Mouse (Mus musculus) naive thymus-derived CD4-positive, alpha-beta T cell, adult 2 months (primary cell): ENCODE data around the gene Rora.
A peak's percentile ranks its signal among the peaks of the same experiment; 100 is the strongest.

Experiments
- DNase-seq: peaks from one replicate; pipeline ENCODE4 v3.0.0-alpha.2; 2011; ENCODE audit warnings: low read depth

Gene Rora

GRCm38 (mm10) chr9:68884451-68885035 lies 231.0 kb downstream of the Rora start:
- peak; percentile 59 for DNase-seq

GRCm38 (mm10) chr9:68888670-68889069 lies 235.1 kb downstream of the Rora start:
- DNase-seq = peak; percentile 33

- DNase-seq = no peak
Observed at GRCm38 (mm10) chr9:68891431-68891830, 237.8 kb downstream of the Rora start.

- DNase-seq = no peak
Observed at GRCm38 (mm10) chr9:68892356-68892755, 238.8 kb downstream of the Rora start.

GRCm38 (mm10) chr9:68892859-68893258 lies 239.3 kb downstream of the Rora start:
- no peak for DNase-seq

GRCm38 (mm10) chr9:68898286-68898685 lies 244.7 kb downstream of the Rora start:
- no peak for DNase-seq

GRCm38 (mm10) chr9:68899525-68900222 lies 246.1 kb downstream of the Rora start:
- DNase-seq = no peak

- DNase-seq = no peak
Observed at GRCm38 (mm10) chr9:68906361-68906883, 252.8 kb downstream of the Rora start.

- no peak for DNase-seq
Observed at GRCm38 (mm10) chr9:68912483-68913151, 259.0 kb downstream of the Rora start.

GRCm38 (mm10) chr9:68913191-68913697 lies 259.7 kb downstream of the Rora start:
- DNase-seq = no peak

- no peak for DNase-seq
Observed at GRCm38 (mm10) chr9:68914541-68915275, 261.1 kb downstream of the Rora start.

GRCm38 (mm10) chr9:68916741-68917140 lies 263.2 kb downstream of the Rora start:
- DNase-seq = no peak

GRCm38 (mm10) chr9:68923128-68923601 lies 269.6 kb downstream of the Rora start:
- no peak for DNase-seq

GRCm38 (mm10) chr9:68926406-68926805 lies 272.8 kb downstream of the Rora start:
- no peak for DNase-seq

GRCm38 (mm10) chr9:68933159-68933558 lies 279.6 kb downstream of the Rora start:
- no peak for DNase-seq

GRCm38 (mm10) chr9:68934238-68934637 lies 280.7 kb downstream of the Rora start:
- DNase-seq = no peak

- no peak for DNase-seq
Observed at GRCm38 (mm10) chr9:68935611-68936010, 282.0 kb downstream of the Rora start.

GRCm38 (mm10) chr9:68941037-68941436 lies 287.5 kb downstream of the Rora start:
- no peak for DNase-seq

GRCm38 (mm10) chr9:68942595-68943011 lies 289.0 kb downstream of the Rora start:
- DNase-seq = no peak

- DNase-seq = no peak
Observed at GRCm38 (mm10) chr9:68944026-68944425, 290.4 kb downstream of the Rora start.

GRCm38 (mm10) chr9:68947707-68948106 lies 294.1 kb downstream of the Rora start:
- no peak for DNase-seq

GRCm38 (mm10) chr9:68948141-68948540 lies 294.6 kb downstream of the Rora start:
- DNase-seq = no peak
